Mouse (Mus musculus): ENCODE results near the gene Rapgef3.

GRCm38 (mm10) chr15:97814703-97815102 is 46.9 kb upstream of the Rapgef3 start:
- TF ChIP-seq CTCF (conservative IDR thresholded peaks at IDR 0.05 in 1 of 2, IDR thresholded peaks at IDR 0.05 in 1 of 2; ENCODE audit: low read depth in 2 of 2, low read length in 2 of 2): no peak
- TF ChIP-seq RCOR1 (conservative IDR thresholded peaks at IDR 0.05; ENCODE audit: low read depth, low read length): no peak
- no peak for TF ChIP-seq E2F4 (IDR thresholded peaks at IDR 0.05; ENCODE audit: insufficient replicate concordance, low read depth, low read length)
- TF ChIP-seq TCF12 (IDR thresholded peaks at IDR 0.05; ENCODE audit: low read depth, low read length): no peak
- no peak for TF ChIP-seq MAFK (IDR thresholded peaks at IDR 0.05; ENCODE audit: insufficient replicate concordance, low read length)
- TF ChIP-seq POLR2A (IDR thresholded peaks at IDR 0.05; ENCODE audit: low read depth, low read length): no peak
- TF ChIP-seq GABPA (IDR thresholded peaks at IDR 0.05; ENCODE audit: insufficient replicate concordance, low read depth, low read length): no peak
- no peak for TF ChIP-seq USF1 (IDR thresholded peaks at IDR 0.05; ENCODE audit: low read depth, low read length)
